24 mouse cellular contexts compared by ENCODE assay signal in the genomic region with DNA sequence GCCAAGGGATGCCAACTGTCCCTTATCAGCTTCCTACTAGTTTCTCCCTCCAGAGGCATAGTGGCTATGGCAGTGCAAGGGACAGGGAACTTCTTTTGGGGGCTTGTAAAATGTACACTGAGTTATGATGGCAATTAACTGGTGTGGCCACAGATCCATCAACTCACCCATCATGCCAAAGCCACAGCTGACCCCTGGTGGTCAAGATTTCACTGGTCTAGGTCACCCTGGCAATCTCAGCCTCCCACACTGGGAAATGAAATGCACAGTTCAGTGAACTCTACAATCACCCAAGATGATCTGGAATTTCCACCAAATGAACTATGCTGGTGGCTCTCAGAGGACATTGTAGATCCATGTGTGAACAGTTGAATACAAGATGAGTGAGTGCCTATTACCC. TPM values are rescaled to one million over a fixed set of nuclear protein-coding genes. Genes with fewer than 3 reads are reported as not detected.
A peak's percentile ranks its signal among the peaks of the same experiment; 100 is the strongest.
DNase-seq lines count a peak whose midpoint lies in the region; ATAC-seq and TF ChIP-seq lines count a peak whose summit lies in the region.
"Had no signal": no experiment of that assay in that cellular context is flagged by ENCODE, and none has a peak within 500 bp of the region (broad histone marks: within the 10 kb centered on the region; RNA-seq: fewer than 3 reads in every experiment).

No protein-coding gene starts in this region.

- no peak for ATAC-seq in kidney, embryonic 16.5 days (ENCODE audit: low FRiP score, low TSS enrichment)
- ATAC-seq: forebrain, embryonic 13.5 days; forebrain, postnatal 0 days had no signal

- no peaks in the 10 kb centered on the region for H3K79me2 ChIP-seq in CH12.LX (replicated peaks; ENCODE audit: control insufficient read depth, extremely low read depth, insufficient read depth, poor library complexity, severe bottlenecking)

- no peaks in the 10 kb centered on the region for H3K9me3 ChIP-seq in kidney, embryonic 16.5 days (ENCODE audit: low read length)
- no peaks in the 10 kb centered on the region for H3K9me3 ChIP-seq in CH12.LX (replicated peaks; ENCODE audit: low read length)
- no peaks in the 10 kb centered on the region for H3K9me3 ChIP-seq in embryonic facial prominence, embryonic 10.5 days
- H3K9me3 ChIP-seq: embryonic facial prominence, embryonic 12.5 days; forebrain, embryonic 13.5 days; G1E; heart, embryonic 12.5 days; hindbrain, embryonic 10.5 days had no signal

- TF ChIP-seq POLR2A in kidney, adult 2 months (IDR thresholded peaks at IDR 0.05; ENCODE audit: low read depth, low read length): no peak
- TF ChIP-seq POLR2A in CH12.LX (IDR thresholded peaks at IDR 0.05; ENCODE audit: low read depth, low read length): no peak

- TF ChIP-seq CTCF in kidney, adult 2 months (conservative IDR thresholded peaks at IDR 0.05; ENCODE audit: insufficient read depth, insufficient read length, low read depth, low read length): no peak; the same call in 1 of the 2 replicates
- TF ChIP-seq CTCF in CH12.LX (conservative IDR thresholded peaks at IDR 0.05 in 1 of 2, IDR thresholded peaks at IDR 0.05 in 1 of 2; ENCODE audit: low read depth in 2 of 2, low read length in 2 of 2): peak; percentile 7 to 51; a peak in 2 of 4 replicates

- H3K27me3 ChIP-seq in kidney, adult 2 months (replicated peaks; ENCODE audit: control insufficient read depth, insufficient read depth, low read length): no peaks in the 10 kb centered on the region
- H3K27me3 ChIP-seq in kidney, embryonic 16.5 days (ENCODE audit: insufficient read depth, low read length): no peaks in the 10 kb centered on the region
- H3K27me3 ChIP-seq in CH12.LX (replicated peaks): peaks cover 53% of the 10 kb centered on the region
- no peaks in the 10 kb centered on the region for H3K27me3 ChIP-seq in embryonic facial prominence, embryonic 10.5 days (replicated peaks; ENCODE audit: low read depth, poor library complexity, severe bottlenecking)
- H3K27me3 ChIP-seq: embryonic facial prominence, embryonic 12.5 days; heart, embryonic 12.5 days had no signal

- no peak overlapping the region for H3K9ac ChIP-seq in kidney, embryonic 16.5 days (replicated peaks; ENCODE audit: low read length)
- no peak overlapping the region for H3K9ac ChIP-seq in CH12.LX (ENCODE audit: insufficient read depth, low read depth)
- H3K9ac ChIP-seq: embryonic facial prominence, embryonic 12.5 days; forebrain, embryonic 13.5 days; forebrain, postnatal 0 days; heart, embryonic 12.5 days; hindbrain, embryonic 14.5 days had no signal

- TF ChIP-seq RAD21 in CH12.LX (IDR thresholded peaks at IDR 0.05; ENCODE audit: low read depth, low read length): peak; percentile 50

- no peak overlapping the region for H3K27ac ChIP-seq in kidney, adult 2 months (ENCODE audit: insufficient read depth, low read depth, low read length)
- no peak overlapping the region for H3K27ac ChIP-seq in kidney, embryonic 16.5 days (ENCODE audit: low read length)
- H3K27ac ChIP-seq in CH12.LX (ENCODE audit: insufficient read depth, low read depth): no peak overlapping the region
- H3K27ac ChIP-seq in embryonic facial prominence, embryonic 10.5 days (replicated peaks): no peak overlapping the region
- H3K27ac ChIP-seq: embryonic facial prominence, embryonic 12.5 days; forebrain, embryonic 13.5 days; heart, adult 2 months; hindbrain, embryonic 10.5 days; hindbrain, embryonic 14.5 days had no signal

- in situ Hi-C loops in CH12.LX (cut with MboI; ENCODE audit: low pct_ligation_motif_present, low pct_unique_long_range_greater_than_20kb, low sequenced_read_pairs): loop anchor here (25.0 kb wide), 1 partner anchor 761 kb away; no protein-coding TSS in a partner anchor

- dilution Hi-C loops in CH12.LX (cut with MboI; ENCODE audit: extremely low pct_ligation_motif_present, extremely low pct_unique_long_range_greater_than_20kb, low sequenced_read_pairs): no loop called here

- H3K4me1 ChIP-seq in kidney, adult 2 months (ENCODE audit: control insufficient read depth, insufficient read depth, low read length): no peaks in the 10 kb centered on the region
- no peaks in the 10 kb centered on the region for H3K4me1 ChIP-seq in kidney, embryonic 16.5 days (ENCODE audit: insufficient read depth, low read length)
- no peaks in the 10 kb centered on the region for H3K4me1 ChIP-seq in CH12.LX (ENCODE audit: control insufficient read depth in 1 of 2, insufficient read depth in 2 of 2)
- peaks cover 2% of the 10 kb centered on the region; the same call in 1 of the 2 replicates for H3K4me1 ChIP-seq in embryonic facial prominence, embryonic 10.5 days
- H3K4me1 ChIP-seq: embryonic facial prominence, embryonic 12.5 days; forebrain, embryonic 13.5 days; heart, embryonic 12.5 days; hindbrain, embryonic 10.5 days had no signal

- H3K36me3 ChIP-seq in kidney, adult 2 months (ENCODE audit: control insufficient read depth, insufficient read depth, low read length): no peaks in the 10 kb centered on the region
- no peaks in the 10 kb centered on the region for H3K36me3 ChIP-seq in kidney, embryonic 16.5 days (ENCODE audit: insufficient read depth, low read length)
- no peaks in the 10 kb centered on the region for H3K36me3 ChIP-seq in CH12.LX (replicated peaks in 1 of 2; ENCODE audit: control insufficient read depth in 1 of 2, insufficient read depth in 1 of 2, low read length in 1 of 2)
- H3K36me3 ChIP-seq in embryonic facial prominence, embryonic 10.5 days (replicated peaks): no peaks in the 10 kb centered on the region
- H3K36me3 ChIP-seq: embryonic facial prominence, embryonic 12.5 days; G1E; heart, embryonic 12.5 days; hindbrain, embryonic 10.5 days had no signal

- TF ChIP-seq EP300 in CH12.LX (IDR thresholded peaks at IDR 0.05; ENCODE audit: low read length): no peak

- no peak overlapping the region for H3K4me3 ChIP-seq in kidney, adult 2 months (ENCODE audit: insufficient read depth, low read depth, low read length)
- no peak overlapping the region for H3K4me3 ChIP-seq in kidney, embryonic 16.5 days (ENCODE audit: low read length)
- H3K4me3 ChIP-seq in CH12.LX (replicated peaks in 1 of 3; ENCODE audit: low read depth in 2 of 3, low read length in 2 of 3, poor library complexity in 1 of 3): no peak overlapping the region
- H3K4me3 ChIP-seq in embryonic facial prominence, embryonic 10.5 days: no peak overlapping the region
- H3K4me3 ChIP-seq: embryonic facial prominence, embryonic 12.5 days; forebrain, embryonic 13.5 days; heart, adult 2 months; heart, embryonic 12.5 days; hindbrain, embryonic 10.5 days had no signal

- peak; percentile 8 for DNase-seq in kidney, adult 2 months
- DNase-seq in CH12.LX (ENCODE audit: extremely low read depth): peak; percentile 6
- DNase-seq in Muller cell, postnatal 12 days (ENCODE audit: inconsistent ontology term): peak; percentile 27
- peak; percentile 3 to 55 for DNase-seq in kidney, postnatal 36 days
- DNase-seq in spleen, adult 18-20 months: no peak
- no peak for DNase-seq in embryonic facial prominence, embryonic 10.5 days (ENCODE audit: low spot score)
- DNase-seq: adrenal gland, postnatal 10 days; cerebellum, adult 11 months; cerebellum, adult 8-10 months; cerebellum, postnatal 14 days; embryo, embryonic 11 days; forebrain, postnatal 0 days; gastrocnemius, postnatal 14 days; heart, adult 2 months had no signal

- H3K4me2 ChIP-seq in kidney, embryonic 16.5 days (replicated peaks; ENCODE audit: low read depth, low read length): no peak overlapping the region
- H3K4me2 ChIP-seq in CH12.LX (ENCODE audit: insufficient read depth, low read depth, poor library complexity, severe bottlenecking): no peak overlapping the region
- H3K4me2 ChIP-seq: embryonic facial prominence, embryonic 12.5 days; forebrain, embryonic 13.5 days; heart, embryonic 12.5 days; hindbrain, embryonic 14.5 days had no signal

TF ChIP-seq in CH12.LX, 34 proteins besides CTCF, POLR2A, EP300 and RAD21:
- TF ChIP-seq ZC3H11A (IDR thresholded peaks at IDR 0.05; ENCODE audit: low read depth, low read length) (no peak), ETS1 (conservative IDR thresholded peaks at IDR 0.05; ENCODE audit: low read depth, low read length) (no peak), SMC3 (IDR thresholded peaks at IDR 0.05; ENCODE audit: low read depth, low read length) (peak; percentile 42)

RNA-seq across cellular contexts. Expression of a gene that starts 42.2 kb away (rescaled TPM):
- 0.01 and 0.03 TPM in 2 replicates for polyA plus RNA-seq in kidney, adult 2 months (2012; rRNA removed)
- 0.05 and 0.09 TPM in 2 replicates for polyA plus RNA-seq in kidney, embryonic 16.5 days (2015; fragmentation: Nextera tagmentation; extraction: Ambion mirVana)
- total RNA-seq in CH12.LX (2012; rRNA removed) (0.04 and 0.13 TPM in 2 replicates), CH12.LX (2014; rRNA removed) (0.03 and 0.20 TPM in 2 replicates)
- 0.11 and 0.16 TPM in 2 replicates for polyA plus RNA-seq in CH12.LX (2012; ENCODE audit: insufficient read length, low read depth)
- polyA plus RNA-seq in embryonic facial prominence, embryonic 10.5 days (2016; fragmentation: Nextera tagmentation; extraction: Ambion mirVana): 0.16 and 0.26 TPM in 2 replicates
- total RNA-seq: common myeloid progenitor, adult 5-6 weeks; gastrocnemius, adult 18-20 months; gastrocnemius, postnatal 14 days; heart, adult 2 months; heart, postnatal 25 days had no signal
- polyA plus RNA-seq: G1E; heart, embryonic 12.5 days had no signal

Comparison
In these comparisons a context has a peak if more than half of its experiments do, and no peak if none do; other contexts are left out.
1. DNase-seq: peak in kidney, adult 2 months (single experiment), CH12.LX (single experiment), Muller cell, postnatal 12 days (single experiment) and kidney, postnatal 36 days (2 of 2); none in spleen, adult 18-20 months (0 of 2) and embryonic facial prominence, embryonic 10.5 days (single experiment).